Mouse (Mus musculus) embryo, embryonic 10 days (tissue): ENCODE data around the gene Ccdc194.

ENCODE experiments used
- DNase-seq: peaks from one replicate; pipeline ENCODE4 v3.0.0-alpha.2; 2015; ENCODE audit warnings: low spot score

Gene Ccdc194

GRCm38 (mm10) chr8:71554001-71554400 lies 28.5 kb upstream of the Ccdc194 start:
- no peak for DNase-seq

- no peak for DNase-seq
Observed at GRCm38 (mm10) chr8:71552770-71553169, 27.3 kb upstream of the Ccdc194 start.

GRCm38 (mm10) chr8:71550754-71551153 lies 25.2 kb upstream of the Ccdc194 start:
- no peak for DNase-seq

- no peak for DNase-seq
Observed at GRCm38 (mm10) chr8:71547590-71547989, 22.1 kb upstream of the Ccdc194 start.

- no peak for DNase-seq
Observed at GRCm38 (mm10) chr8:71545053-71545452, 19.5 kb upstream of the Ccdc194 start.

GRCm38 (mm10) chr8:71543755-71544154 lies 18.2 kb upstream of the Ccdc194 start:
- DNase-seq, result no peak

- peak; percentile 99 for DNase-seq
Observed at GRCm38 (mm10) chr8:71542632-71543343, 17.3 kb upstream of the Ccdc194 start, which contains the start of gene Mvb12a. Gene Mvb12a (plus strand): TSS chr8:71542922.

- DNase-seq, result peak; percentile 90
Observed at GRCm38 (mm10) chr8:71537028-71537867, 11.7 kb upstream of the Ccdc194 start, which contains the start of gene Bst2. Gene Bst2 (minus strand): TSS chr8:71537456.

GRCm38 (mm10) chr8:71535663-71536062 lies 10.2 kb upstream of the Ccdc194 start:
- no peak for DNase-seq

GRCm38 (mm10) chr8:71534263-71534810 lies 8.8 kb upstream of the Ccdc194 start:
- DNase-seq, result no peak

GRCm38 (mm10) chr8:71530735-71531467 lies 5.4 kb upstream of the Ccdc194 start:
- DNase-seq, result peak; percentile 58

- DNase-seq, result no peak
Observed at GRCm38 (mm10) chr8:71528362-71529073, 3.0 kb upstream of the Ccdc194 start.

- no peak for DNase-seq
Observed at GRCm38 (mm10) chr8:71527162-71527870, 1.8 kb upstream of the Ccdc194 start.

GRCm38 (mm10) chr8:71526272-71526671 lies 761 bp upstream of the Ccdc194 start:
- DNase-seq, result peak; percentile 55

- peak; percentile 99 for DNase-seq
Observed at GRCm38 (mm10) chr8:71521634-71522033, 3.9 kb downstream of the Ccdc194 start.

- peak; percentile 81 for DNase-seq
Observed at GRCm38 (mm10) chr8:71519037-71519825, 6.3 kb downstream of the Ccdc194 start.

GRCm38 (mm10) chr8:71516786-71517185 lies 8.7 kb downstream of the Ccdc194 start:
- peak; percentile 66 for DNase-seq

GRCm38 (mm10) chr8:71515043-71515442 lies 10.5 kb downstream of the Ccdc194 start:
- DNase-seq, result no peak

GRCm38 (mm10) chr8:71513018-71513754 lies 12.3 kb downstream of the Ccdc194 start:
- no peak for DNase-seq
